ENCODE assay signal across 8 mouse cellular contexts in the genomic region with DNA sequence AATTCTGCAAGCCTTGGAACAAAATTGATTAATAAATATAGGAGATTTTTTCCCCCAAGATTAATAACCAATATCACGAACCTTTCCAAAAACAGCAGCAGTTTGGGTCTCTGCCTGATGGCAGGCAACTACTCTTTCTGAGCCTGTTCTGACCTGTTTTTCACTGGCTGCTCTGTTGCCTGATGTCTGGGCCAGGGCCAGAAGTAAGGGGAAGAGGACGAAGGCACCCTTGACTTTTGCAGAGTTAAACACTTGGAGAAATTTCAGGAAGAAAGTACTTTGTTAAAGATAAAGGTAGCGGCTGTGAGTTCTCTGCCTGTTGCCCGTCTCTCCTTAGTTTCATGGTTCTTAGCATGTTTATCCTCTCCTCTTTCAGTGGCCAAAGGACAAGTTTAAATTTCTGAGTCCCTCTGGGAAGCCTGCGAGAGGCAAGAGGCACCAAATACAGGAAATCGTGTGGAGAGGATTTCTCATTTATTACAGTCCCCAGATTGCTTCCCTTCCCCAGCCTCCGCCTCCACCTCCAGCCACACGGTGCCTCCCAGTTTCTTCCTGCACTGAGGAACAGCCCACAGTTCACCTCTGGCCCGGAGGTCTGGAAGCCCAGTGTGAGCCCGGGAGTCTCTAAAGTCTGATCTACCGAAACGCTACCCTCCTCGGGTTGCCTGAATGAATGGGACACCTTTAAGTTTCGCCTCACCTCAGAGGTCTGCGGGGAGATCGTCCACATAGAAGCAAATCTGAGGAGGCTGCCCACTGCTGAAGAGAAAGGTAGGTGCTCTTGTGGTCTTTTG. TPM values are rescaled to one million over a fixed set of nuclear protein-coding genes. Genes with fewer than 3 reads are reported as not detected.
DNase-seq lines count a peak whose midpoint lies in the region; ATAC-seq lines count a peak whose summit lies in the region.

A gene (plus strand): TSS at position 626 of the 794 bp plus-strand sequence.

- H3K4me3 ChIP-seq in embryonic facial prominence, embryonic 14.5 days (ENCODE audit: low read depth, low read length), result peak within 1 kb of the TSS; percentile 14; the same call in 1 of the 2 replicates

- no peaks in the 10 kb centered on the region for H3K36me3 ChIP-seq in embryonic facial prominence, embryonic 14.5 days (ENCODE audit: control insufficient read depth, insufficient read depth, low read length)

- H3K4me1 ChIP-seq in embryonic facial prominence, embryonic 14.5 days (ENCODE audit: control insufficient read depth, insufficient read depth, low read length), result peaks cover 3% of the 10 kb centered on the region; the same call in 1 of the 2 replicates

- no peak for ATAC-seq in embryonic facial prominence, embryonic 14.5 days (ENCODE audit: low read depth)

- no peaks in the 10 kb centered on the region for H3K9me3 ChIP-seq in embryonic facial prominence, embryonic 14.5 days (ENCODE audit: control insufficient read depth, low read length)

- H3K4me2 ChIP-seq in embryonic facial prominence, embryonic 14.5 days (ENCODE audit: low read depth, low read length), result 0 out of 2 replicates have a peak within 1 kb of the TSS, but pooled peaks have one; percentile 23

- 45% methylated on average over 16 of the region's 16 CpGs for WGBS in embryonic facial prominence, embryonic 14.5 days

- H3K27ac ChIP-seq in embryonic facial prominence, embryonic 14.5 days (replicated peaks; ENCODE audit: low read depth, low read length), result no peak within 1 kb of the TSS

- H3K9ac ChIP-seq in embryonic facial prominence, embryonic 14.5 days (ENCODE audit: low read depth, low read length), result peak within 1 kb of the TSS; percentile 31; the same call in 1 of the 2 replicates

- DNase-seq in embryo, embryonic 10.5 days (ENCODE audit: low spot score), result peak; percentile 19
- no peak for DNase-seq in embryo, embryonic 10 days (ENCODE audit: low spot score)
- DNase-seq in embryonic facial prominence, embryonic 14.5 days (ENCODE audit: low spot score), result peak; percentile 18
- peak; percentile 55 for DNase-seq in heart, postnatal 4 days
- DNase-seq in left cerebral cortex, adult 8-10 months (ENCODE audit: low spot score in 2 of 2), result no peak
- DNase-seq in lung, postnatal 4 days, result peak; percentile 60 to 66
- DNase-seq in c-Kit-positive CD71-positive TER-119-positive erythroid progenitor cells, embryonic 14.5 days (ENCODE audit: low spot score), result no peak
- DNase-seq in spleen, postnatal 14 days (ENCODE audit: low spot score in 2 of 2), result no peak

- no peaks in the 10 kb centered on the region for H3K27me3 ChIP-seq in embryonic facial prominence, embryonic 14.5 days (replicated peaks; ENCODE audit: control insufficient read depth, insufficient read depth, low read length)

RNA-seq across cellular contexts. Expression of the gene that starts here (rescaled TPM):
- 10.9 and 13.0 TPM in 2 replicates for polyA plus RNA-seq in embryonic facial prominence, embryonic 14.5 days (2014; fragmentation: Nextera tagmentation; extraction: Ambion mirVana)
- total RNA-seq in heart, postnatal 4 days (2021), result 100 to 1,000 TPM; 131 to 141 TPM
- total RNA-seq in left cerebral cortex, adult 8-10 months (2022), result 10 to 100 TPM; 31.6 to 43.9 (median 36.7) TPM

Comparison
In these comparisons a context has a peak if more than half of its experiments do, and no peak if none do; other contexts are left out.
1. DNase-seq: peak in embryo, embryonic 10.5 days (single experiment), embryonic facial prominence, embryonic 14.5 days (single experiment), heart, postnatal 4 days (single experiment) and lung, postnatal 4 days (2 of 2); none in embryo, embryonic 10 days (single experiment), left cerebral cortex, adult 8-10 months (0 of 2), c-Kit-positive CD71-positive TER-119-positive erythroid progenitor cells, embryonic 14.5 days (single experiment) and spleen, postnatal 14 days (0 of 2).